8 mouse cellular contexts compared by ENCODE assay signal in the genomic region with DNA sequence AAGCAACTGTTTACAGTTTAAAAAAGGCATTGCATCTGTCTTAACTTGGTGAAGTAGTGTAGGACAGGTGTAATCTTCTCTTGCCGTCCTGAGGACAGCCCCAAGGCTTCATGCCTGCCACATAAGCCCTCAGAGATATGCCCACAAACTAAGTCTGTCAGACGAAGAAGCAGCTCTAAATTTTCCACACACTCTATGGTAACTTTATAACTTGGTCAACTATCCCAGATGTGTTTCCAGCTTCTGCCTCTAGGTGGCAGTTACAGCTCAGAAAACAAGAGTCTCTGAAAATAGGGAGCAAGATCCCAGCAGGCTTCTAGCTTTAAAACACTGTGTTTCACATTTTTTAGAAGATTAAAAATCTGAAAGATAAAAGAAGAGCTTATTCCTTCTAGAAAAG.
DNase-seq lines count a peak whose midpoint lies in the region; ATAC-seq and TF ChIP-seq lines count a peak whose summit lies in the region.
"Had no signal": no experiment of that assay in that cellular context is flagged by ENCODE, and none has a peak within 500 bp of the region (broad histone marks: within the 10 kb centered on the region; RNA-seq: fewer than 3 reads in every experiment).

No protein-coding gene starts in this region.

- no peaks in the 10 kb centered on the region for H3K4me1 ChIP-seq in liver, postnatal 0 days (ENCODE audit: insufficient read depth)
- H3K4me1 ChIP-seq: stomach, embryonic 15.5 days had no signal

- peak; percentile 83 for ATAC-seq in common myeloid progenitor, adult 5-6 weeks (replicated peaks; ENCODE audit: low read depth, poor library complexity, severe bottlenecking)
- ATAC-seq in liver, postnatal 0 days = no peak

- intact Hi-C loops in gastrocnemius, postnatal 14 days (cut with DNase I; ENCODE audit: low total_unique reads) = loop anchor here (5.0 kb wide), 2 partner anchors 56 to 241 kb away; no protein-coding TSS in a partner anchor

- H3K27me3 ChIP-seq in liver, postnatal 0 days (ENCODE audit: insufficient read depth, low read length) = no peaks in the 10 kb centered on the region
- H3K27me3 ChIP-seq: stomach, embryonic 15.5 days had no signal

- H3K36me3 ChIP-seq in liver, postnatal 0 days (replicated peaks; ENCODE audit: insufficient read depth, low read length) = no peaks in the 10 kb centered on the region

- no peaks in the 10 kb centered on the region for H3K9me3 ChIP-seq in liver, postnatal 0 days (ENCODE audit: low read length)
- H3K9me3 ChIP-seq: stomach, embryonic 15.5 days had no signal

- no peak overlapping the region for H3K9ac ChIP-seq in liver, postnatal 0 days (replicated peaks)
- H3K9ac ChIP-seq: stomach, embryonic 15.5 days had no signal

- peak; percentile 78 for TF ChIP-seq CTCF in liver, postnatal 0 days (IDR thresholded peaks at IDR 0.05; ENCODE audit: low read depth)

- H3K4me3 ChIP-seq in liver, postnatal 0 days (ENCODE audit: low read depth, low read length) = no peak overlapping the region
- H3K4me3 ChIP-seq: stomach, embryonic 15.5 days had no signal

- DNase-seq in ES-CJ7 (ENCODE audit: low read depth, low spot score) = peak; percentile 61
- peak; percentile 90 for DNase-seq in adipocyte (ENCODE audit: low spot score)
- DNase-seq in gastrocnemius, postnatal 14 days = peak; percentile 40
- DNase-seq in large intestine, adult 2 months (ENCODE audit: low read depth, low spot score) = peak; percentile 64
- DNase-seq in liver, postnatal 0 days = peak; percentile 58
- peak; percentile 72 for DNase-seq in right cerebral cortex, adult 18-20 months

- WGBS in large intestine, adult 2 months = 33% methylated on average over 2 of the region's 2 CpGs
- 36% methylated on average over 2 of the region's 2 CpGs for WGBS in liver, postnatal 0 days (ENCODE audit: insufficient replicate concordance)

- no peak overlapping the region for H3K4me2 ChIP-seq in liver, postnatal 0 days (ENCODE audit: low read depth, low read length)
- H3K4me2 ChIP-seq: stomach, embryonic 15.5 days had no signal

- H3K27ac ChIP-seq in liver, postnatal 0 days (ENCODE audit: low read depth) = no peak overlapping the region
- H3K27ac ChIP-seq: stomach, embryonic 15.5 days had no signal

- TF ChIP-seq EP300 in liver, postnatal 0 days (IDR thresholded peaks at IDR 0.05; ENCODE audit: low read depth) = no peak

Comparison
In these comparisons a context has a peak if more than half of its experiments do, and no peak if none do; other contexts are left out.
1. DNase-seq: peak in every context shown above with its lines; median percentile 90 in adipocyte; 72 in right cerebral cortex, adult 18-20 months; 64 in large intestine, adult 2 months; 61 in ES-CJ7; 58 in liver, postnatal 0 days; 40 in gastrocnemius, postnatal 14 days.